Mouse (Mus musculus) cerebellum, postnatal 4 days (tissue): ENCODE measurements around the gene Alg5.

Experiments used
- DNase-seq, 2 experiments: peaks; one replicate each; pipeline ENCODE4 v3.0.0; 2022; ENCODE audit warnings: low spot score in 2 of 2, mixed read lengths in 1 of 2

Gene Alg5

GRCm38 (mm10) chr3:54791822-54792677 lies 56.7 kb downstream of the Alg5 start:
- no peak for DNase-seq

DNA sequence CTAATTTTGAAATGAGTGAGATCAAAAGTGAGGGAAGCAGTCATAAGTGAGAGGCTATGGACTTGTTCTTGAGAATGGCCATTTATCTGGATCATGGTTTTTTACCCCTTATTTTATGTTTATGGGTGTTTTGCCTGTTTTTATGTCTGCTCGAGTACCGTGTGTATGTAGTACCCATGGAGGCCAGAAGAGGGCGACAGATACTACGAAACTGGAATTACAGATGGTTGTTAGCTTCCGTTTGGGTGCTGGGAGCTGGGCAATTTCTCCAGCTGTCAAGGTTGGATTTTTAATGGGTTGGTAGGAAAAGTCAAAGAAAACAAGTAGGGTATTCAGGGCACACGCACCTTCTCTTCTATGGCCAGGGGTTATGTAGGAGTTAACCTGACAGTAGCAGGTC lies 58.4 kb downstream of the Alg5 start:
- no peak for DNase-seq

- DNase-seq: no peak
Measured at GRCm38 (mm10) chr3:54795379-54795778, 60.0 kb downstream of the Alg5 start.

DNA sequence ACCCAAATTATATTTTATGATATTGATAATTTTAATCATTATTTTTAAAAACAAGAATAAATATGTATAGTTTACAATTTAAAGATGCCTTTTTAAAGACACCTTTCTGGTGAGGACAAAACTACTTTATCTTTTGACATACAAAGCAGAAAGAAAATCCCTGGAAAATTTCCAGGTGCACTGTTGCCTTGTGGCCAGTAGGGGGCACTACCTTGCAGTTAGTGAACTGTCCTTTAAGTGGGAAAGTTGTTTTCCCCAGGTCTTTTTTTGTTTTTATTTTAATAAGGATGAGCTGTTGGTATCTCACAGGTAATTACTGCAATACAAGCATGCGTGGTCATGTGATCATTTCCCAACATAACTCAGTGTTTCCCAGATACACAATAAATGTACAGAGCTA lies 60.5 kb downstream of the Alg5 start:
- no peak for DNase-seq

DNA sequence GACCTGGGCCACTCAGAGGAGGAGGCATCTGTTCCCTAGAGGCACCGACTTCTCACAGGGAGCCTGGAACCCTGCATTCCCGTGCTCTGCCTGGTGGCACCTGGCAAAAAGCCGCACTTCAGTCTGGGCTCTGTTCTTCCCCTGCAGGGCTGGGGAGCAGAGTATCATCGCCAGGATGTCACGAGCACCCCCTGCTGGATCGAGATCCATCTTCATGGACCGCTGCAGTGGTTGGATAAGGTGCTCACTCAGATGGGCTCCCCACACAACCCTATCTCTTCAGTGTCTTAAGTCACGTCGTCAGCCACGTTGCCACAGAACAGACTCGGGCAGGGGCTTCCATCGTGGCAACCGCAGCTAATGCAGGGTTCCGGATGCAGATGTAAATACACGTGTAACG lies 61.9 kb downstream of the Alg5 start:
- DNase-seq: peak in 1 of 2 experiments; percentile 52
